Mouse (Mus musculus): ENCODE results near the gene Tas2r138. TPM values are rescaled to one million over a fixed set of nuclear protein-coding genes. Genes with fewer than 3 reads are reported as not detected.

The Tas2r138 gene
- not detected in 2 replicates for polyA plus RNA-seq (2015; fragmentation: Nextera tagmentation; extraction: Ambion mirVana)

DNA sequence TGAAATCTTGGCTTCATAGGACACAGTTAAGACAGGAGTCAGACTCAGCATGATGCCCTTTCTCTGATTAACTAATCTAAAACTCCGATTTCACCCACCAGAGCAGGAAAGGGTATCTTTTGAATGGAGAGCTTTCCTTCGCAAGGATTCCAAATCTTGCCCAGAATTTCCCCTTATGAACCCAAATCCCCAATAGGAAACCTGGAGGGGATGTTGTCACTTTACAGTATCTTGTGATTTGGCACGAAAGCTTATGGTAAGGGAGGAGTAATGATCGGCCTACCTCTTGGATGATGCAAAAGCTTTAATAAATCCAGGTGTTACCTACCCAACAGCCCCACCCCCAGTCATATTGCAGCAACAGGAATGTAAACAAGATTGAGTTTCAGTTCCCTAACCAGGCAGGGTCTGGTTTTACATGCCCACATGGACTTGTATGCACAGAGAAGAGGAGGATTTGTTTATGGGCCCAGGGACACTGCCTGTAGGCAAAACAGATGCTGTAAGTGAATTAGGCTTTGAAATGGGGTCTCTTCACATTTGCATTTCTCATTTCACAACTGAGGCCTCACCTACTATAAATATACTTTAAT lies at the start of gene Tas2r138:
TSS of gene Tas2r138 (minus strand) at position 51 of the 593 bp plus-strand sequence.
- Histone ChIP-seq H3K4me3 (no peak within 1 kb of the TSS), H3K27ac (replicated peaks) (no peak within 1 kb of the TSS), H3K4me1 (replicated peaks) (no peaks in the 10 kb centered on the region), H3K9me3 (no peaks in the 10 kb centered on the region), H3K36me3 (no peaks in the 10 kb centered on the region), H3K4me2 (no peak within 1 kb of the TSS), H3K9ac (no peak within 1 kb of the TSS), H3K27me3 (no peaks in the 10 kb centered on the region)
- WGBS = 85% methylated on average over 4 of the region's 4 CpGs
- ATAC-seq (ENCODE audit: low read depth) = no peak

DNA sequence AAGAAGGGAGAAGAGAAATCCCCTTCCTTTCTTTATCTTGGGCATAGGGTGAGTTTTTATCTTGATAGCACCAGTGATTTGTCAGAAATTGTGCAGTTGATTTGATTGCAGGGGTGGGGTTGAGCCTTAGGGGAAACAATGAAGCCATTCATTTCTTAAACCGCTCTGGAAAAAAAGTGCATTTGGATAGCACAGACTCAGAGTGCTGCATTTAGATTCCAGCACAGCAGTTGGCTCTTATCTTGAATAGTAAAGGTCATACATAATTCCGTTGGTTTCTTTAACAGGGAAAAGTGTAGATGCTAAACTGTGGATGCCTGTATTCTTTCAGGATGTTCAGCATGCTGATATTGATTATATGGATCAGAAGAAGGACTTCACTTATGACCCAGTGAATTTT lies 47.8 kb upstream of the Tas2r138 start:
- Histone ChIP-seq H3K9ac (no peak overlapping the region), H3K27ac (replicated peaks) (no peak overlapping the region), H3K4me1 (replicated peaks) (no peaks in the 10 kb centered on the region), H3K27me3 (no peaks in the 10 kb centered on the region), H3K4me2 (no peak overlapping the region), H3K4me3 (no peak overlapping the region), H3K36me3 (no peaks in the 10 kb centered on the region), H3K9me3 (no peaks in the 10 kb centered on the region)
- no peak for ATAC-seq (ENCODE audit: low read depth)
- 19% methylated on average over 2 of the region's 2 CpGs for WGBS

GRCm38 (mm10) chr6:40650953-40651352 lies 37.8 kb upstream of the Tas2r138 start:
- no peak for ATAC-seq (ENCODE audit: low read depth)
- WGBS = 90% methylated on average over 1 of the region's 1 CpGs

DNA sequence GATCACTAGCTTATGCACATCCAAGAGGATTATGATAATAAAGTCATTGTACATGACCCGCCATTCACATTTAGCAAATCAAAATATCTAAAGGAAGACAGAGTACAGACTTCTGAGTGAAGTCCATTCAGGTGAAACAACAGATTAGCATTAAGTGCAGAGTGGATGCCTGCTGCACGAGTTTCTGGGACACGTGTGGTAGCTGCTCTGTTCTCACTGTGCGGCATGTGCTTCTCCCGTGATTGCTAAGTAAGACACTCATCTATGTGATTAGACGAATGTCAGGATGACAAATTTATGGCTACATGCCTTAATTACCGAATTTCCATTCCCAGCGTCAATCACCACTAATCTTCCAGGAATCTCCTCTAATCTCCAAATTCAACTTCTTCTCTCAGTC lies 32.6 kb upstream of the Tas2r138 start:
- Histone ChIP-seq H3K4me2 (no peak overlapping the region), H3K4me3 (no peak overlapping the region), H3K4me1 (replicated peaks) (no peaks in the 10 kb centered on the region), H3K36me3 (no peaks in the 10 kb centered on the region), H3K27ac (replicated peaks) (no peak overlapping the region), H3K9me3 (no peaks in the 10 kb centered on the region), H3K9ac (no peak overlapping the region), H3K27me3 (no peaks in the 10 kb centered on the region)
- no peak for ATAC-seq (ENCODE audit: low read depth)
- WGBS = 82% methylated on average over 8 of the region's 8 CpGs

More at GRCm38 (mm10) chr6:40650953-40651352, 37.8 kb upstream of the Tas2r138 start:
- Histone ChIP-seq H3K4me2 (no peak overlapping the region), H3K27ac (replicated peaks) (no peak overlapping the region), H3K27me3 (no peaks in the 10 kb centered on the region), H3K4me3 (no peak overlapping the region), H3K9me3 (no peaks in the 10 kb centered on the region), H3K9ac (no peak overlapping the region), H3K4me1 (replicated peaks) (no peaks in the 10 kb centered on the region), H3K36me3 (no peaks in the 10 kb centered on the region)

DNA sequence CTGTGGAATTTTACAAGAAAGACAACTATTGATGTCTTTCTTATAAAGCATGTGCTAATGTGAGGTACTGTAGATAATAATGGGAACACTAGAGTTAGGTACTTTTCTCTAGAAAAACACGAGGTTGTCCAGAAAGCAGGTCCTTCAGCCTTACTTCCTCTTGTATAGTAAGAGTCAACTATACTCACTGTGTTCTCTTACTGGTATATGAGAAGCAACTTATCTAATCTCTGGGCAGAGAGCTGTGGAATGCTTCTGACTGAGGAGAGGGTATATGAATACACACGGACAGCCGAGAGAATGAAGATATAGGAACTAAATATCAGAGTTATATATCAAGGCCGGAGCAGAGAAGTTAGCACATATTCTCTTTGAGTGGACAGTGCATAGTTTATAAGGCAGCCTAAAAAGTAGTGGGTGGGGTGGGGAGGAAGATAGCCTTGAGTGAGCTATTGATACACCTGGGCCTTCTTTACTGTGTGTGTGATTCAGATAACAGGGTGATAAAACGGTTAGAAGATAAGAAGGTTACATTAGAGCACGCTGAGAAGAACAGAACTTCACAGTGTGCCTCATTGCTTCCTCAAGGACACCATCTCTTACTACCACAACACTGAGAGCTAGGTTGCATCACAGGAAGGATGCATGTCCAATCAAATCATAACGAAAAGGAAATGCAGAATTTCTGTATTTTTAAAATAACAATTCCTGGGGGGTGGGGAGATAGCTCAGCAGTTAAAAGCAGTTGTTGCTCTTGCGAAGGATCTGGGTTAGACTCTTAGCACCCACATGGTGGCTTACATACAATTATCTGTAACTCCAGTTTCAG lies 27.8 kb upstream of the Tas2r138 start:
- Histone ChIP-seq H3K9me3 (no peaks in the 10 kb centered on the region), H3K9ac (no peak overlapping the region), H3K4me2 (no peak overlapping the region), H3K4me3 (no peak overlapping the region), H3K36me3 (no peaks in the 10 kb centered on the region), H3K27me3 (no peaks in the 10 kb centered on the region), H3K4me1 (replicated peaks) (no peaks in the 10 kb centered on the region), H3K27ac (replicated peaks) (no peak overlapping the region)
- WGBS = 91% methylated on average over 8 of the region's 8 CpGs
- ATAC-seq (ENCODE audit: low read depth) = no peak

GRCm38 (mm10) chr6:40637755-40638154 lies 24.6 kb upstream of the Tas2r138 start:
- no peak overlapping the region for H3K4me3 ChIP-seq
- no peak for ATAC-seq (ENCODE audit: low read depth)
- 92% methylated on average over 5 of the region's 5 CpGs for WGBS
- H3K9me3 ChIP-seq = no peaks in the 10 kb centered on the region
- no peaks in the 10 kb centered on the region for H3K36me3 ChIP-seq
- H3K4me1 ChIP-seq (replicated peaks) = no peaks in the 10 kb centered on the region
- no peak overlapping the region for H3K9ac ChIP-seq
- H3K27ac ChIP-seq (replicated peaks) = no peak overlapping the region
- no peak overlapping the region for H3K4me2 ChIP-seq
- H3K27me3 ChIP-seq = no peaks in the 10 kb centered on the region

DNA sequence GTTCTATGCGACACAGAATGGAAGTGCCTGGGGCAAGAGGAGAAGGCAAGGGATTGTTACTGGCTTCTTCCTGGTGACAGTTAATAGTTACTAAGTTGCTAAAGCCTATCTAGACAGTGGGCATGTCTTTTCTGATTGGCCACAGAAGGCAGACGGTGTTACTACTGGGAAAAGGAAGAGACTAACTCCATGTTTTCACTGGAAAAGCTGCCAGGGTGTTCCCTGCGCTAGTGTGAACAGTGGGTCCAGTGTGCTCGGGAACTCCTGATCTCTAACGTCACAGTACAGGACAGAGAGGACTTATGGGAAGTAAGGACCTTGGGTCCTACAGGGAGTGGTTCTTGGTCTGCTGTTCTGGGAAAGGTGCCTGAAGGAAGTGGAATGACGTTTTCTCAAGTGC lies 22.4 kb upstream of the Tas2r138 start:
- Histone ChIP-seq H3K9me3 (no peaks in the 10 kb centered on the region), H3K27ac (replicated peaks) (no peak overlapping the region), H3K4me2 (no peak overlapping the region), H3K27me3 (no peaks in the 10 kb centered on the region), H3K36me3 (no peaks in the 10 kb centered on the region), H3K4me1 (replicated peaks) (no peaks in the 10 kb centered on the region), H3K9ac (no peak overlapping the region), H3K4me3 (no peak overlapping the region)
- WGBS = 85% methylated on average over 6 of the region's 6 CpGs
- no peak for ATAC-seq (ENCODE audit: low read depth)

GRCm38 (mm10) chr6:40634640-40635071 lies 21.5 kb upstream of the Tas2r138 start:
- WGBS = 25% methylated on average over 1 of the region's 1 CpGs
- H3K27me3 ChIP-seq = no peaks in the 10 kb centered on the region
- no peak overlapping the region for H3K4me2 ChIP-seq
- H3K9ac ChIP-seq = no peak overlapping the region
- no peaks in the 10 kb centered on the region for H3K36me3 ChIP-seq
- no peak for ATAC-seq (ENCODE audit: low read depth)
- no peak overlapping the region for H3K4me3 ChIP-seq
- no peaks in the 10 kb centered on the region for H3K4me1 ChIP-seq (replicated peaks)
- no peak overlapping the region for H3K27ac ChIP-seq (replicated peaks)
- no peaks in the 10 kb centered on the region for H3K9me3 ChIP-seq

GRCm38 (mm10) chr6:40628406-40629000 lies 15.4 kb upstream of the Tas2r138 start, which contains the start of gene Mgam:
Gene Mgam, plus strand, starts transcription at chr6:40628831.
- Histone ChIP-seq H3K4me3 (no peak within 1 kb of the TSS), H3K27me3 (no peaks in the 10 kb centered on the region), H3K4me2 (no peak within 1 kb of the TSS), H3K36me3 (no peaks in the 10 kb centered on the region), H3K9ac (no peak within 1 kb of the TSS), H3K27ac (replicated peaks) (no peak within 1 kb of the TSS), H3K9me3 (no peaks in the 10 kb centered on the region), H3K4me1 (replicated peaks) (no peaks in the 10 kb centered on the region)
- WGBS = 84% methylated on average over 8 of the region's 8 CpGs
- no peak for ATAC-seq (ENCODE audit: low read depth)

- H3K9me3 ChIP-seq = no peaks in the 10 kb centered on the region
- ATAC-seq (ENCODE audit: low read depth) = no peak
- H3K27me3 ChIP-seq = no peaks in the 10 kb centered on the region
- no peak overlapping the region for H3K27ac ChIP-seq (replicated peaks)
- no peak overlapping the region for H3K9ac ChIP-seq
- H3K4me1 ChIP-seq (replicated peaks) = no peaks in the 10 kb centered on the region
- no peak overlapping the region for H3K4me2 ChIP-seq
- WGBS = 61% methylated on average over 1 of the region's 1 CpGs
- H3K4me3 ChIP-seq = no peak overlapping the region
- H3K36me3 ChIP-seq = no peaks in the 10 kb centered on the region
Observed at GRCm38 (mm10) chr6:40626111-40626510, 13.0 kb upstream of the Tas2r138 start.

GRCm38 (mm10) chr6:40617965-40618364 lies 4.9 kb upstream of the Tas2r138 start:
- ATAC-seq (ENCODE audit: low read depth) = 0 out of 2 replicates have a peak, but pooled peaks have one; percentile 47
- Histone ChIP-seq H3K27me3 (no peaks in the 10 kb centered on the region), H3K4me3 (no peak overlapping the region), H3K4me2 (no peak overlapping the region), H3K36me3 (no peaks in the 10 kb centered on the region), H3K4me1 (replicated peaks) (no peaks in the 10 kb centered on the region), H3K9me3 (no peaks in the 10 kb centered on the region), H3K9ac (no peak overlapping the region), H3K27ac (replicated peaks) (no peak overlapping the region)
- 24% methylated on average over 2 of the region's 2 CpGs for WGBS

DNA sequence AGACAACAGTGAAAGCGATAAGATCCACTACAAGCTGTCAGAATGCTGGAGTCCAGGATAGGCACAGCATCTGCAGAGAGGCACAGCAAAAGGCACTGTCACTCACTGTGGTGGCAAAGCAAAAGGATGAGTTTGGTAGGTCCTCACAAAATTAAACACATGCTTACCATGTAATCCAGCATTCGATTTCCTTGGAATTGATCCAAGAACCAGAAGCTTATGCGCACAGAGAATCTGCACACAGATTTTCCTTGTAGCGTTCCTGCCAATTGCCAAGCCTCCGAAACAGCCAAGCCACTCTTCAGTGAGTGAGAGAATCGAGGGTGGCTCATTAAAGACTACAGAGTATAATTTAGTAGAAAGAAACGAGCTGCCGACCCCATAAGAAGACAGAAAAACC lies 2.9 kb downstream of the Tas2r138 start:
- WGBS = 75% methylated on average over 8 of the region's 8 CpGs
- Histone ChIP-seq H3K4me2 (no peak overlapping the region), H3K4me3 (no peak overlapping the region), H3K36me3 (no peaks in the 10 kb centered on the region), H3K27me3 (no peaks in the 10 kb centered on the region), H3K9me3 (no peaks in the 10 kb centered on the region), H3K9ac (no peak overlapping the region), H3K4me1 (replicated peaks) (no peaks in the 10 kb centered on the region), H3K27ac (replicated peaks) (no peak overlapping the region)
- ATAC-seq (ENCODE audit: low read depth) = no peak

Data from neural tube, embryonic 13.5 days (tissue).